In the genomic region with DNA sequence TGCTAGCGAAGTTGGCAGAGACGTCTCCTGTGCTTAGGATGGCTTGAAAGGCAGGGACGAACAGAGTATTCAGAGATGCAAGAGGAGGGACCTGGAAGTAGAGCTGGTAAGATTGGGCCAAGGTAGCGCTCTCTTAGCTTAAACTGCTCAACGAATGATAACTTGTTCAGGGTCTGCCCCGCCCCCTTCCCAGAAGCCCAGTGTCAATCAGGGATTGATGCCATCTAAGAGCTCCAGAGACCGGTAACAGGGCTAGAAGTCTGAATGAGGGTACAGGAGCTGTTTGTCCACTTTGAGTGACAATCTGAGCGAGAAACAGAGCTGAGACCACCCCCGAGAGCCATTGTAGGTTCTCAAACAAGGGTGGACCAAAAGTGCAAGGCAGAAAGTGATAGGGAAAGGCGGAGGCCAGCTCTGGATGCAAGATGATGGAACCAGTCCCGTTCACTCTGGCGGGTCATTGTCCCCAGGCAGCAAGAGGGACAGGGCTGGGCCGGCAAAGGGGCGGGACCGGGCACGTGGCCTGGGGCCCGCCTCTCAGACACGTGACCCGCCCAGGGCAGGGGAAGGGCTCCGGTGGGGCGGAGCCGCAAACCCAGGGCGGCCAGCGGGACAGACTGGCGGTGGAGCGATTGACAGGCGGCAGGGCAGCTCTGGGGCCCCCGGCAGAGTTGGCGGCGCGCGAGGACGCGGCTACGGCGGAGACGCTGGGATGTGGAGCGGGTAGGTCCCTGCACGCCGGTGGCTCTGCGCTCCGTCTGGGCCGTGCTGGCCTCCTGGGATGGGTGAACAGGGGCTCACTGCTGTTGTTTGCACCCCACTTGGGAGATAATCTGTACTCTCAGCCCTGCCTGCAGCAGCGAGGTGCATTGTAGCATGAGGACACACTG, we compare ENCODE assay signal across 8 mouse cellular contexts. TPM values are rescaled to one million over a fixed set of nuclear protein-coding genes. Genes with fewer than 3 reads are reported as not detected.
DNase-seq lines count a peak whose midpoint lies in the region; ATAC-seq lines count a peak whose summit lies in the region.

No protein-coding gene starts in this region.

- 6% methylated on average over 39 of the region's 44 CpGs for WGBS in hindbrain, embryonic 14.5 days

- peak overlapping the region; percentile 75 for H3K9ac ChIP-seq in hindbrain, embryonic 14.5 days

- H3K9me3 ChIP-seq in hindbrain, embryonic 14.5 days (ENCODE audit: control insufficient read depth, low read length): no peaks in the 10 kb centered on the region

- peak overlapping the region; percentile 51 for H3K4me3 ChIP-seq in hindbrain, embryonic 14.5 days (replicated peaks; ENCODE audit: low read length)

- H3K36me3 ChIP-seq in hindbrain, embryonic 14.5 days (replicated peaks; ENCODE audit: control insufficient read depth, insufficient read depth): no peaks in the 10 kb centered on the region

- H3K4me1 ChIP-seq in hindbrain, embryonic 14.5 days (replicated peaks; ENCODE audit: control insufficient read depth, insufficient read depth, low read length): peaks cover 17% of the 10 kb centered on the region

- H3K27me3 ChIP-seq in hindbrain, embryonic 14.5 days (ENCODE audit: control insufficient read depth, insufficient read depth, low read length): no peaks in the 10 kb centered on the region

- peak overlapping the region; percentile 83 for H3K4me2 ChIP-seq in hindbrain, embryonic 14.5 days (replicated peaks)

- ATAC-seq in hindbrain, embryonic 14.5 days (ENCODE audit: low FRiP score): peak; percentile 94

- DNase-seq in R1 (ENCODE audit: low read depth, low spot score): peak; percentile 62
- DNase-seq in cerebellum, postnatal 25 days: peak; percentile 80 to 88
- peak; percentile 74 to 76 for DNase-seq in frontal cortex, postnatal 36 days (ENCODE audit: low spot score in 2 of 2)
- DNase-seq in hindbrain, embryonic 14.5 days (ENCODE audit: low spot score): peak; percentile 77
- DNase-seq in left cerebral cortex, adult 18-20 months (ENCODE audit: low spot score in 2 of 2): peak; percentile 69 to 77
- peak; percentile 94 to 97 for DNase-seq in lung, postnatal 4 days
- DNase-seq in retina, postnatal 1 day: peak; percentile 92
- DNase-seq in thymus, postnatal 4 days: peak; percentile 68

- peak overlapping the region; percentile 44; the same call in 1 of the 2 replicates for H3K27ac ChIP-seq in hindbrain, embryonic 14.5 days

RNA-seq across cellular contexts. Expression of gene Rab3il1, which starts 16.4 kb away (rescaled TPM):
- polyA plus RNA-seq in hindbrain, embryonic 14.5 days (2014; fragmentation: Nextera tagmentation; extraction: Ambion mirVana): 19.3 and 23.8 TPM in 2 replicates
- total RNA-seq in left cerebral cortex, adult 18-20 months (2021): 10 to 100 TPM in 1 of 2 experiments, 1 to 10 TPM in 1; 9.6 to 10.2 TPM

RNA-seq across cellular contexts. Expression of gene Best1, which starts 16.4 kb away (rescaled TPM):
- 2.3 and 2.6 TPM in 2 replicates for polyA plus RNA-seq in hindbrain, embryonic 14.5 days (2014; fragmentation: Nextera tagmentation; extraction: Ambion mirVana)
- total RNA-seq in left cerebral cortex, adult 18-20 months (2021): 1 to 10 TPM; 1.0 to 1.1 TPM

RNA-seq across cellular contexts. Expression of gene Fads3, which starts 23.5 kb away (rescaled TPM):
- polyA plus RNA-seq in hindbrain, embryonic 14.5 days (2014; fragmentation: Nextera tagmentation; extraction: Ambion mirVana): 24.7 and 25.7 TPM in 2 replicates
- total RNA-seq in left cerebral cortex, adult 18-20 months (2021): 10 to 100 TPM; 32.2 to 32.6 TPM

RNA-seq across cellular contexts. Expression of gene Fth1, which starts 37.5 kb away (rescaled TPM):
- polyA plus RNA-seq in hindbrain, embryonic 14.5 days (2014; fragmentation: Nextera tagmentation; extraction: Ambion mirVana): 1,735 and 1,844 TPM in 2 replicates
- 1,000 to 10,000 TPM; 2,362 to 2,428 TPM for total RNA-seq in left cerebral cortex, adult 18-20 months (2021)

Comparison
In these comparisons a context has a peak if more than half of its experiments do, and no peak if none do; other contexts are left out.
1. Peak in every context shown above with its lines: DNase-seq, ATAC-seq, H3K4me3 ChIP-seq and H3K27ac ChIP-seq.